Mouse (Mus musculus) heart, embryonic 14.5 days (tissue): Measurements from ENCODE around the gene Rcor1. TPM values are rescaled to one million over a fixed set of nuclear protein-coding genes. Genes with fewer than 3 reads are reported as not detected.
A peak's percentile ranks its signal among the peaks of the same experiment; 100 is the strongest.

Source experiments
- ATAC-seq: fragments of 200-750 bp; cut with Nextera tagmentation; 2 replicates; pipeline ENCODE4 v1.8.0; 2017; ENCODE audit warnings: low read depth, moderate TSS enrichment; ENCODE audit not compliant: insufficient number of reproducible peaks, insufficient read depth, low FRiP score
- H3K27ac ChIP-seq, 2 experiments: fragments of 200-500 bp in 1 of 2; fragments of 300-500 bp in 1 of 2; sonication (generic) in 1 of 2; replicated peaks in 1 of 2; 2 replicates each; pipeline ENCODE4 v1.5.1; 2012 to 2014; ENCODE audit warnings: low read depth in 2 of 2, low read length in 2 of 2, control low read depth in 1 of 2, mild to moderate bottlenecking in 1 of 2, mixed read lengths in 1 of 2; ENCODE audit not compliant: control insufficient read depth in 1 of 2, insufficient read depth in 1 of 2
- H3K27me3 ChIP-seq: fragments of 300-500 bp; sonication (generic); 2 replicates; pipeline ENCODE4 v1.6.1; 2014; ENCODE audit warnings: mild to moderate bottlenecking, low read length, control low read depth; ENCODE audit not compliant: control insufficient read depth, insufficient read depth
- H3K36me3 ChIP-seq: fragments of 300-500 bp; sonication (generic); 2 replicates; pipeline ENCODE4 v1.6.1; 2014; ENCODE audit warnings: mild to moderate bottlenecking, control low read depth, low read length, mixed read lengths; ENCODE audit not compliant: control insufficient read depth, insufficient read depth
- H3K4me1 ChIP-seq, 2 experiments: fragments of 200-500 bp in 1 of 2; fragments of 300-500 bp in 1 of 2; sonication (generic) in 1 of 2; 2 replicates each; pipeline ENCODE4 v1.6.1; 2012 to 2014; ENCODE audit warnings: low read length in 2 of 2, control low read depth in 1 of 2, mixed read lengths in 1 of 2; ENCODE audit not compliant: control insufficient read depth in 2 of 2, insufficient read depth in 2 of 2
- H3K4me2 ChIP-seq: fragments of 300-500 bp; sonication (generic); 2 replicates; pipeline ENCODE4 v1.6.1; 2014; ENCODE audit warnings: mild to moderate bottlenecking, low read length
- H3K4me3 ChIP-seq, 2 experiments: fragments of 200-500 bp in 1 of 2; fragments of 300-500 bp in 1 of 2; sonication (generic) in 1 of 2; 2 replicates each; pipeline ENCODE4 v1.5.1; 2012 to 2014; ENCODE audit warnings: low read length in 2 of 2, mild to moderate bottlenecking in 2 of 2, control low read depth in 1 of 2, low read depth in 1 of 2, moderate library complexity in 1 of 2; ENCODE audit not compliant: control insufficient read depth in 1 of 2, insufficient read depth in 1 of 2
- H3K9ac ChIP-seq: fragments of 300-500 bp; sonication (generic); 2 replicates; pipeline ENCODE4 v1.6.1; 2014; ENCODE audit warnings: mild to moderate bottlenecking, low read length
- H3K9me3 ChIP-seq: fragments of 300-500 bp; sonication (generic); 2 replicates; pipeline ENCODE4 v1.6.1; 2016; ENCODE audit warnings: low read length, control low read depth; ENCODE audit not compliant: control insufficient read depth
- WGBS: fragments of 180-500 bp; shearing (Covaris S2); extraction: QIAGEN DNeasy Blood & Tissue Kit; methylation state at CpG from one replicate; pipeline ENCODE4 v1.1.7; 2014; 5-methylcytosine and 5-hydroxymethylcytosine counted together
- polyA plus RNA-seq: library from polyadenylated mRNA; unstranded; fragments of >200 nt; fragmentation: Nextera tagmentation; extraction: Ambion mirVana; gene quantifications from 2 replicates; pipeline ENCODE4 v1.2.1, GENCODE M21; 2014

Gene Rcor1
- polyA plus RNA-seq, 1 experiment from 2014 or later = 12.6 TPM

GRCm38 (mm10) chr12:111007134-111008103 is 31.7 kb upstream of the Rcor1 start:
- peak; percentile 64 for ATAC-seq
- peaks cover 41 to 54% of the 10 kb centered on the region in 2 experiments for H3K4me1 ChIP-seq
- H3K9me3 ChIP-seq = 0 out of 2 replicates have a peak, but pooled peaks cover 1% of the 10 kb centered on the region
- H3K4me3 ChIP-seq = no peak overlapping the region
- peak overlapping the region; percentile 30; the same call in 1 of the 2 replicates for H3K9ac ChIP-seq
- no peaks in the 10 kb centered on the region for H3K27me3 ChIP-seq
- no peaks in the 10 kb centered on the region for H3K36me3 ChIP-seq
- 42% methylated on average over 14 of the region's 14 CpGs for WGBS
- peak overlapping the region; percentile 55 to 70 for H3K27ac ChIP-seq
- peak overlapping the region; percentile 9; the same call in 1 of the 2 replicates for H3K4me2 ChIP-seq

- 0 out of 2 replicates have a peak, but pooled peaks cover 5% of the 10 kb centered on the region for H3K9me3 ChIP-seq
- peak overlapping the region; percentile 30; the same call in 1 of the 2 replicates for H3K9ac ChIP-seq
- H3K4me2 ChIP-seq = peak overlapping the region; percentile 9; the same call in 1 of the 2 replicates
- peak overlapping the region; percentile 25 to 69 for H3K27ac ChIP-seq
- ATAC-seq = no peak; the same call in 1 of the 2 replicates
- H3K36me3 ChIP-seq = no peaks in the 10 kb centered on the region
- no peak overlapping the region for H3K4me3 ChIP-seq
- H3K4me1 ChIP-seq = peaks cover 41 to 54% of the 10 kb centered on the region in 2 experiments
- no peaks in the 10 kb centered on the region for H3K27me3 ChIP-seq
- WGBS = 27% methylated on average over 11 of the region's 11 CpGs
Measured at GRCm38 (mm10) chr12:111008500-111009490, 30.4 kb upstream of the Rcor1 start.

GRCm38 (mm10) chr12:111009615-111010257 is 29.4 kb upstream of the Rcor1 start:
- Histone ChIP-seq H3K4me3 (no peak overlapping the region), H3K36me3 (no peaks in the 10 kb centered on the region), H3K4me2 (no peak overlapping the region), H3K9me3 (0 out of 2 replicates have a peak, but pooled peaks cover 5% of the 10 kb centered on the region), H3K27ac (peak overlapping the region; percentile 25 to 69), H3K4me1 (peaks cover 41 to 54% of the 10 kb centered on the region in 2 experiments), H3K9ac (no peak overlapping the region), H3K27me3 (no peaks in the 10 kb centered on the region)
- ATAC-seq = no peak
- 14% methylated on average over 6 of the region's 6 CpGs for WGBS

GRCm38 (mm10) chr12:111016807-111017206 is 22.3 kb upstream of the Rcor1 start:
- Histone ChIP-seq H3K4me2 (no peak overlapping the region), H3K27ac (no peak overlapping the region), H3K27me3 (no peaks in the 10 kb centered on the region), H3K4me3 (no peak overlapping the region), H3K9ac (no peak overlapping the region), H3K4me1 (peaks cover 2 to 8% of the 10 kb centered on the region in 2 experiments; a peak in 1 of 4 replicates), H3K36me3 (no peaks in the 10 kb centered on the region), H3K9me3 (0 out of 2 replicates have a peak, but pooled peaks cover 5% of the 10 kb centered on the region)
- ATAC-seq = no peak
- 80% methylated on average over 3 of the region's 3 CpGs for WGBS

GRCm38 (mm10) chr12:111018068-111018467 is 21.1 kb upstream of the Rcor1 start:
- Histone ChIP-seq H3K9ac (no peak overlapping the region), H3K27ac (no peak overlapping the region), H3K4me3 (no peak overlapping the region), H3K9me3 (no peaks in the 10 kb centered on the region), H3K27me3 (no peaks in the 10 kb centered on the region), H3K4me2 (no peak overlapping the region), H3K4me1 (peaks cover 2 to 8% of the 10 kb centered on the region in 2 experiments; a peak in 1 of 4 replicates), H3K36me3 (no peaks in the 10 kb centered on the region)
- WGBS = 90% methylated on average over 11 of the region's 11 CpGs
- ATAC-seq = no peak

- Histone ChIP-seq H3K4me3 (no peak overlapping the region), H3K9me3 (no peaks in the 10 kb centered on the region), H3K36me3 (no peaks in the 10 kb centered on the region), H3K27ac (no peak overlapping the region), H3K4me2 (no peak overlapping the region), H3K9ac (no peak overlapping the region), H3K27me3 (no peaks in the 10 kb centered on the region), H3K4me1 (peaks cover 2 to 8% of the 10 kb centered on the region in 2 experiments; a peak in 1 of 4 replicates)
- 89% methylated on average over 2 of the region's 2 CpGs for WGBS
- no peak for ATAC-seq
Measured at GRCm38 (mm10) chr12:111019086-111019485, 20.1 kb upstream of the Rcor1 start.
